Mouse (Mus musculus) cortical plate, adult 2 months (tissue): ENCODE measurements around the gene Rdh19.

Experiments used
- CTCF ChIP-seq: fragments of 200-500 bp; IDR thresholded peaks from 2 replicates; pipeline ENCODE4 v1.5.1; 2011; ENCODE audit warnings: mild to moderate bottlenecking, control low read depth, low read length; ENCODE audit not compliant: insufficient read depth; ENCODE audit errors: extremely low read depth
- POLR2A ChIP-seq: fragments of 200-500 bp; IDR thresholded peaks from 2 replicates; pipeline ENCODE4 v1.6.1; 2011; ENCODE audit warnings: mild to moderate bottlenecking, low read length, control low read depth; ENCODE audit not compliant: insufficient read depth; ENCODE audit errors: extremely low read depth

DNA sequence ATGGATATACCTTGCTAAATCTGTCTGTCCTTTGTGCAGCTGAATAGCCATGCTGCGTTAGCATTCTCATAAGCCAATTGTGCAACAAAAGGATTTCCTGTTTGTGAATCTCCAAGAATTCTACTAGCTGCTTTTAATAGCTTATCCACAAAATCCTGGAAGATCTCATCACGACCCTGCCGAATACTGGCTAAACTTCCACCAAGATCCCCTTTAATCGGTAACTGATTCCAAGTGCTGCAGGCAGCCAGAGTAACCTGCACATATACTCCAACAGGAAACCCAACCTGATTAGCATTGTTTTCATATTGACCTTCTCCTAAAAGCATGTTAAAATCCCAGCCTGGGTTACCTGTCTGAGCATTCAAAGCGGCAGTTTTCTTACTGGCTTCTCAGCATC is 14.4 kb upstream of the Rdh19 start:
- no peak for TF ChIP-seq POLR2A
- TF ChIP-seq CTCF, result no peak
